Mouse (Mus musculus): ENCODE results near the gene Nt5c3b.

Gene Nt5c3b

DNA sequence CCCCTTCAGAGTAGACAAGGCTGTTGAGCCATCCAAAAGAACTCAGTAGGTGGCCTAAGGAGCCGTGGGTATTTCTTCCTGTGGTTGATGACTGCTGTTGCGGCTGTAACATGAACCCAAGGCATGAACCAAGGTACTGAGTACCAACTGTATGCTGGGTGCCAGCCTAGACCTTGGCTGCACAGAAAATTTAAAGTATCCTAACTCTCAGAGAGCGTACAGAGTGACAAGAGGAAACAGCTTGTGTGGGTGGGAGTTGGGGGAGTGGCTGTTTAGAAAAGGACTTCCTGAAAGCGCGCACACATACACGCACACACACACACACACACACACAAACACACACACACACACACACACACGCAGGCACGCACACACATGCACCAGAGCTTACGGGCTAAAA, 42.3 kb downstream of the Nt5c3b start:
- peak; percentile 53 to 60 for DNase-seq

DNA sequence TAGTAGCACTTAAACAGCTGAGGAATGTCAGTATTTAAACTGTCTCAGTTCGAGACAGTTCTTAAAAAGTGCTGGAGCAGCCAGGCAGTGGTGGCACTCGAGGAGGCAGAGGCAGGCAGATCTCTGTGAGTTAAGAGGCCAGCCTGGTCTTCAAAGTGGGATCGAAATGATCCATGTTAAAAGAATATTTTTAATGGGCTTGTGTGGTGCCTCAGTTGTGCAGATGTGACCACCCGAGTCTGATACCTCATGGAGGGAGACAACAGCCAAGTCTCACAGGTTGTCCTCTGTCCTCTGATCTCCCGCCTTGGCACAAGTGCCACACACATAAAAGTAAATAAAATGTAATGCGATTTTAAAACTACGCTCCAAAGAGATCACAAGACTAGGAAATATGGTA, 43.1 kb downstream of the Nt5c3b start:
- no peak for DNase-seq

DNA sequence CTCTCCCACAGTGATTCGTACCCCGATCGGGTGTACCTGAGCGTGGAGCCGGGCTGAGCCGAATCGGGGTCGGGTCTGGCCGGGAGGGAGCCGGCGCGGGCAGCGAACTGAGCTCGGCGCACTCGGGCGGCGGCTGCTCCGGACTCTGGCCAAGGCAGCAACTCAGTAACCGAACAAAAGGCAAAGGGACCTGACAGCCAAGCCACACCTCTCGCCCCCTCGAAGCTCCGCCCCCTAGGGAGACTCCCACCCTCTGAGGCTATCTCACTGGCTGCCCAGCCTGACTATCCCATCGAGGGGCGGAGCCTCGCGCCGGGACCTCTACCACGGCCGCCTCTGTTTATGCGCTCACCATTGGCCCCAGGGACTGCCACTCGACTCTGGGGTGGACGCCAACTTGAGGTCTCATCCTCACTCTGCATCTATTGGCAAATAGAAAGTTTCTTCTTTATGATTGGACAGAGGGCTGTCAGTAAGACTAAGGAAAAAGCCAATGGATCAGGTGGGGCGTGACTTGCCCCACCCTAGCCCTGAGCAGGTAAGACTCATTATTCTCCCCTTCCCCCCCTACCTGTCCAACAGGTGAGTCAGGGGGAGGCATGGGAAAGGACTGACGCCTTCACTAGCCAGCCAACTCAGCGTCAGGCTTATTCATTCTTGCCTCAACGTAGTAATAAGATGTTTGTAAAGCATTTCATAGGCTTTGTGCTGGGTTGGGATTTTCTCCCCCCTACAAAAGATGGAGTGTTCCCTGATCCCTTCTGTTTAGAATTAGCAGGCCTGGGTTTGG, 43.8 kb downstream of the Nt5c3b start, which contains the start of gene Jup:
Gene Jup, minus strand, starts transcription at position 164 of the 790 bp plus-strand sequence.
- DNase-seq = peak; percentile 97 to 98

DNA sequence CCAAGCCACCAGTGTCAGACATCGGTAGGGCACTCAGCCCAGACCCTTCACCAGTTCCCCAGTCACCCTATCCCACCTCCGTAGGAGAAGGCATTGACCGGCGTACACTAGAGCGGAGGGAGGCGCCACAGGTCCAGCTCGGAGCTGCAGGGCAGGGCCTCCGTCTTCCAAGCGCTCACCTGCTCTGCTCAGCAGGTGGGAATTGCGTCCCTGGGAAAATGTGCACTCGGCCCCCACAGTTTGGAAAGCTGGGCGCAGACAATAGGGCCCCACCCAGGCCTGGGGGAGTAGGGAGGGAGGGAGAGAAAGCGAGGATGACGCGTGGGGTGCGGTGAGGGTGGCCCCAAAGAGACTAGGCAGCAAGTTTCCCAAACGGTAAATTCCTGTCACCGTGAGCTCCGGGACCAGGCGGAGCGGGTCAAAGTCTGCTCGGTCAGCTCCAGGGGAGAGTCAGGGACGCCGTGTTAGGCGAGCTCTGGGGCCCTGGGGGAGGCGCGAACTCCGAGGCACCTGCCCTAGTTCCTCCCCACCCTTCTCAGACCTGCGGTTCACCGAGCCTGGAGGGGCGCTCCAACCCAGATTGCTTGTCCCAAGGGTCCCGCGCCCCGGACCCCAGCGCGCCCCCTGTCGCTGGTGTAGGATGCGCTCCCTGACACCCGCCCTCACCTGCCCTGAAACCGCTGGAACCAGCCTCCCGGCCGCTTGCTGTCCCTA, 44.6 kb downstream of the Nt5c3b start:
- DNase-seq = no peak

DNA sequence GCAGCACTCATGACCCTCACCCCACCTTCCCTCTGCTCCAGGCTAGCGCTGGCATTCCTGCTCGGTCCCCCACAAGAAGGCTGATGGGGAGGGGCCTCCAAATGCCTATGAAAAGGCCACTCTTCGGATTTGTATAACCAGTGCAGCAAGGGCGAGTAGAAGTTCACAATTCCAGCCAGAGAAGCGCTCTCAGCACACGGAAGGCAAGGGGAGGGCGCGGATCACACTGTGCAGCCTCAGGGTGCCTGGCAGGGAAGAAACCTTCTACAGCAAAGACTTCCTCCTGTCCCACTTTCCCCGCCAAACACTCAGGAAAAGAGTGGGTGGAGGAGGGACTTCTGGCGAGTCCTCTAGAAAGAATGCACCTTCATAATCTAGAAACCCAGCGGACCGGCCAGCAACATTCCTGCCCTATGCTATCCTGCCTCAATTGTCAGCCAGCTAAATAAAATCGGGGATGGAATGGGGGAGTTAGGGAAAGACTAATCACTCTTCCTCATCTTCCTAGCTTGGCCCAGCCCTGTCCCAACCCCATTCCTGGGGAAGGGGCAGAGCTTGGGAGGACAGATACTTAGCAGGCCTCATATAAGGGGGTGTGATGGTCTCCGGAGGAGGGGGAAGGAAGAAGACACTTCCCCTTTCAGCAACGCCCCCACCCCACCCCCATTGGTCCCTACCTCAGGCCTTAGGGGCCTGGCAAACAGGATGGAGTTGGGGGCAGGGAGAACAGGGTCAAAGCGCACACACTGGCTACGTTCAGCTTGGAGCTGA, 45.6 kb downstream of the Nt5c3b start:
- no peak for DNase-seq

DNA sequence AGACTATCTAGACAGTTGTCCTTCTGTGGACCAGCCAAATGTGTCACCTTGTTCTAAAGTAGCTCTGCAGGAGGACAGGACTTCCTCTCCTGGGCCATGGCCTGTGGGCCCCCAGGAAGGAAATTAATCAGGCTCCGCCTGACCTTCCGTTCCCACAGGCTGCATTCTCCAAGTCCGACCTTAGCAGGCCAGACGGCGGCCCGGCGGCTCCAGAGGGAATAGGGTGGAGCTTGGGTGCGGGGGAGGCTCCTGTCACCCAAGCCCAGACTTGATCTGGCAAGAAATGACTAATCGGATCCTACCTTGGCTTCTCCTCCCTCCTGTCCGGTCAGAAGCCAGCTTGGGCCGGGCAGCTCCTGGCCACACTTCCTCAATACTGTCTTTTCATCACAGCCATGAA, 46.4 kb downstream of the Nt5c3b start:
- DNase-seq = no peak

DNA sequence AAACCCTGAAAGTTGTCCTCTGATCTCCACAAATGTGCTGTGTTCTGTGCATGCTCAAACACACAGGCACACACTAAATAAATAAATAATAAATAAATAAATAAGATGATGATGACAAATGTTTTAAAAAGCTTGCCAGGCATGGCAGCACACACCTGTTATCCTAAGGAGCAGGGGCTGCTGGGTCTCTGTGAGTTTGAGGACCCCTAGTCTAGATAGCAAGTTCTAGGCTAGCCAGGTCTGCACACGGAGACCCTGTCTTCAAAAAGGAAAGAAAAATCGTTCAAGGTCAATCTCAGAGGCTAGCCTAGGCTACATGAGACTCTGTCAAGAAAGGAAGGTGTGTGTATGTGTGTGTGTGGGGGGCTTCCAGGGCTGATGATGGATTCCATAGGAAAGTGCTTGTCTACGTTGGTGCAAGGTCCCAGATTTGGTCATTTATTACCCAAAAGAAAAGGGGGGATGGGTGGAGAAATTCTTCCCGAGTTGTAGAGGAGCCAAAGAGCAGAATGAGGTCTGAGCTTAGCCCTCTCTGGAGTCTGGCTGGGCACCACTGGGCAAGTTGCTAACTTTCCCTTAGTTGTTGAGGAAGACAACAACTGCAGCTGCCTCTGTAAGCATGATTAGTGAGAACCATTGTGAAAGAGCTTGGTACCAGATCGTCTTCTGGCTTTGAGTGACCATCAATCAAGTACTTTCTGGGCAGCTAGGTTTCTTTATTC, 47.1 kb downstream of the Nt5c3b start:
- DNase-seq = no peak

DNA sequence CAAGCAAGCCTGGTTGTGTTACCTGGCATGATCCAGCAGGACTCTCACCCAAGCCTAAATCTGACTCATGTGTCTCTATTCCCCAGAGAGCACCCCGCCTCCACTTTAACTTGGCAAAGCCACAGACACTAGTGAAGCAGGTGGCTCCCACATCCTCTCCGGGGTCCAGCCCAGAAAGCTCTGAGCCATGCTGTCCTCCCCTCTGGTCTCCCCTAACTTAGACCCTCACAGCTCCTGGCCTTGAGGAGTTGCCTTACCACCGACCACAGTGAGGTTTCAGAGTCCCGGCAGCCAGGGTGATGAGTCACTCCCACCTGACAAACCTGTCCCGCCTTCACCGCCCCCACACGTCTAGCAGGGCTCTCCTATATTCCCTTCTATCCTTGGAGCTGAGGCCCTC, 47.9 kb downstream of the Nt5c3b start:
- DNase-seq = peak; percentile 41

DNA sequence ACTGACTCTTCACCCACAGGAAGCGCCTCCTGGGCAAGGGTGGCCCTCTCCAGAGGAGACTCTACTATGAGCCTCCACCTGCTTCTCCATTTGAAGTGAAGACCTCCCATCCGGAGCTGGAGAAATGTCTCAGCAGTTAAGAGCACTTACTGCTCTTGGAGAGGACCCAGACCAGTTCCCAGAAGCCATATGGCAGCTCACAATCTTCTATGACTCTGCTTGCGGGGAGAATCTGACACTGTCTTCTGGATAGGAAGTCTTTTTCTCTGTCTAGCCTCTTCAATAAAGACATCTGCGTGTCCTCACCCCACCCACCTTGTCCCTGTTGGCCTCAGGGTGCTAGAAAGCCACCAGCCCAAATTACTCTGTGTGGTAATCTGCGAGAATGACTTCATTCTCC, 48.6 kb downstream of the Nt5c3b start:
- DNase-seq = no peak

DNA sequence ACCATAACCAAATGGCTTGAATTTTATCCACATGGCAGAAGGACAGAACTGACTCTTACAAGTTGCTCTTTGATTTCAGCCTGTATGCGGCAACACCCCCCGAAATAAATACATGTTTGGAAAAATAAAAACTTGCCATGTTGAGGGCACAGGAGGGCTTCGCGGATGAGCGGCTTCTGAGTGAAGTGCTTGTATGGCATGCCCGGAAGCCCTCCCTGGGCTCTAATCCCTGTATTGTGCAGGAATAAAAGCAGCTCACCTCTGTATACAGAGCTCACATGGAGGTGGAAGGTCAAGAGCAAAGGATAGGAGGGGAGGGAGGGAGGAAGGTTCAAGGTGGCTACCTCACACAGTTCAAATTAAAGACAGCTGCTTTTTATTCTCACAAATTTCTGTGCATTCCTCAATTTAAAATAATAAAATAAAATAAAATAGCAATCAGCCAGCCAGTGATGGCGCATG, 49.7 kb downstream of the Nt5c3b start:
- no peak for DNase-seq

DNA sequence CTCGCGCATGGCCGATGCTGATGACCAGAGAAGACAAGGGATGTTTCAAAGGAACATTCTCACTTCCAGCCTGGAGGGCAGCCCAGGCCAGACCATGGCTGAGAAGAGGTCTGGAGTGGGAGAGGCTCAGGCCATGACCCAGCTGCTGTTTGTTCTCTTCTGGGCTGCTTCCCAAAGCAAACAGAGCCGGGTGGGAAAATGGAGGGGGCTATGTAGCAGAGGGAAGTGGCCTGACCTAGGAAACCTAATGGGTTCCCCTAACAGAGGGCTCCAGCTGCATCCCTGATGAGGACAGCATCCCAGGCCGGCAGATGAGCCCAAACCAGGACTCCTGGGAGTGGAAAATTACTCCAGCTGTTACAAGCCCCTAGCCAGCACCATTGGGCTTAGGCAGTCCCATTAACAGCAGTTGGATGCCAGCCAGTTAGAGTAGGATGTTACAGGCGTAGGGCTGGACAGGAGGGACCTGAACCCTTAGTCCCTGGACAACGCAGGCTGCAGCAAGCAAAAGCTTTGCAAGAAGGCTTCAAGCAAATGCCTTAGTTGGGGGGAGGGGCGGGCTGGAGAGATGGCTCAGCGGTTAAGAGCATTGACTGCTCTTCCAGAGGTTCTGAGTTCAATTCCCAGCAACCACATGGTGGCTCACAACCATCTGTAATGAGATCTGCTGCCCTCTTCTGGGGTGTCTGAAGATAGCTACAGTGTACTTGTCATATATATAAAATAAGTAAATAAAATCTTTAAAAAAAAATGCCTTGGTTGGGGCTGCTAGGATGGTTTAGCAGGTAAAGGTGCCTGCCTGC, 50.3 kb downstream of the Nt5c3b start:
- no peak for DNase-seq

DNA sequence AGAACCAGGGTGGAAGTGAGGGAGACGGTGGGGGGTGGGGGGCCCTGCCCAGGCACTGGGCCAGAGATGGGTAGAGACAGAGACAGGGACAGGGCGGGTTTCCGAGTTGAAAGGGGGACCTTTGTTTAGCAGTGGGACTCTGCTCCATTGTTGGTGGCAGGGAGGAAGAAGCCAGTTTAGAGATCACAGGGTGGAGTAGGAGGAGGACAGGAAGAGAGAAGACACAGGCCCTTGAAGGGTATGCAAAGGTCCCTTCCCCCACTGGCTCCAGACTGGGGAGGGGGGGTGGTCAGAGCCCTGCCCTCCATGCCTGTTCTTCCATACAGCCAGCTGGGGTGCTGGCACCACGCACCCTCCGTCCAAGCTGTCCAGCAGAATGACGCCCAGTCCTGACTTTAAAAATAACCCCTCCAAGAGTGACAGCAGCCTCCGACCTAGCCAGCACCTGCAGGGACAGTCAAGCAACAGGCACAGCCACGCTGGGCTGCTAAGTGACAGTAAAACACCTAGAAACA, 51.6 kb downstream of the Nt5c3b start:
- DNase-seq = no peak

DNA sequence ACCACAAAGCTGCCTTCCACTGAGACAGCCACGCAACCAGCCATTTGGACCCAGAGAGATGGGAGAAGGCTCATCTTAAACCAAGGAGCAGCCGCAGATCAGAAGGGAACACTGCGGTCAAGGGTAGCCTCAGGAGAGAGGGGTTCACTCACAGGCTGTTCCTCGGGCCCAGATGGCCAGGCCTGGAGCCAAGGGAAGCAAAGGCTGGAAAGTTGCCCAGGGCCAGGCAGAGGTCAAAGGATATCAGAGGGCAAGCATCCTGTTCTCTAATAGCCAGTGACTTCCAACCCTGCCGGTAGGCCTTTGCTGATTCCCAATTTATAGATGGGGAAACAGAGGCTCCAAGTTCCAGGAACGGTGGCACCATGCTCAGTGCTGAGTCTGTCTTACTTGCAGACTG, 53.0 kb downstream of the Nt5c3b start:
- no peak for DNase-seq

DNA sequence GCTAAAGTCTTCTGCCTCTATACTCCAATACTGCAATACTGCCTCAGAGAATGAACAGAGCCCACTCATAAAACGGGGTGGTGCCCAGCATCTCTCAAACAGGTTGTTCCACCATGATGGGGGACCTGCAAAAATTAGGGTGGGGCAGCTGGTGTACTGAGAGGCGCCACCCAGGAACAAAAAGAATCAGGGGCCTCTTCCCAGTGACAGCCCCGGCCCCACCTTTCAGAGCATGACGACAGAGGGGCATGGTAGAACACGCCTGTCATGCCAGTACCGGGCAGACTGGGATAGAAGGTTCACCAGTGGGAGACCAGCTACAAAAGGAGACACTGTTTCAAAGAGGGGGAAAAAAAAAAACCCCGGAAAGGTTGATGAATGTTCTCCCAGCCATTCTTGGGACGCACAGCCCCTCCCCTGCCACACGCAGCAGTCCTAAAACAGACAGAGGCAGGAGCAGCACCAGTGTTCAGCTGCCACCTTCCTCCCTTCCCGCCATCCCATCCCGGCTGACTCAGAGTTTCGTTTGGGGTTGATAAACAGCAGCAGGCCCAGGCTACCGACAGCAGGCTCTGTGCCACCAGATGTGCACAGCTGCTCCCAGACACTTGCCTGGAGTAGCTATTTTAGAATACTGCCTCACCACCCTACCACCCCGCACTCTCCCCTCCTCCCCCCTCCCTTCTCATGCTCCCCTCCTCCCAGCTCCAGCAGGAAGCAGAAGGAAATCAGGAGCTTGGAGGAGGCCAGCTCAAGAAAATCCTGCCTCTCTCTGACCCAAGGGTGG, 53.8 kb downstream of the Nt5c3b start:
- DNase-seq = no peak

DNA sequence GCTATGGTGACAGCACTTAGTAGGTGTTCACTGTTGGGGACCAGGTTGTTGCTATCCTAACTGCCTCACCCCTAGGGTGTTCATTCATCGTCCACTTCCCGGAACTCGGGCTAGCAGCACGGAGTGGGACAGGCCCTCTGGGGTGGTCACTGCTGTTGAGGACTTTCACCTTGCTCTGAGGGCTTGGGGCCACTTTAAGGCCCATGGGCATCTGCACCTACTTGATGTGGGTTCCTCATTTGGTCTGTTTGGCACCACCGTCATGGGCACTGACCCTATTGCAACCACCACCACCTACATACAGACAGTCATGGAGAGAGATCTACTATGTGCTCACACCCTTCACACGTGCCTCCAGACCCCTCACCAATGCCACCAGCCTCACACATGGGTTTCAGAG, 54.5 kb downstream of the Nt5c3b start:
- no peak for DNase-seq

DNA sequence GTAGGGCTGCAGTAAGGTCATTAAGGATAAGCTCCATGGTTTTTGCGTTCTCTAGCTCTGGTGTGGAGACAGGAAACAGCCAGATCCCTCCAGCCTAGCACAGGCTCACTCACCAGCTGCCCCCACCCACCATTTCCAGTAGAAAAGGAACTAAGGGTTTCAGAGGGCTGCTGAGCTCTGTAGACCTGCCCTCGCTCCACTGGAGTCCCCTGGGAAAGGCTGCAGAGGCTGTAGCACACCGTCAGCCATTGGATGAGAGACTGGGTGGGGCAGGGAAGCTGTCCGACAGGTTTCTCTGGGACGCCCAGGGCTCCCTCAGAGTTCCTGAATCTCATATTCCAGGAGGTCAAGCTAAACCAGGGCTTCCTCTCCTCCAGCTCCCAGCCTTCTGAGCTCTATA, 55.0 kb downstream of the Nt5c3b start:
- peak in 1 of 2 experiments; percentile 24 for DNase-seq

DNA sequence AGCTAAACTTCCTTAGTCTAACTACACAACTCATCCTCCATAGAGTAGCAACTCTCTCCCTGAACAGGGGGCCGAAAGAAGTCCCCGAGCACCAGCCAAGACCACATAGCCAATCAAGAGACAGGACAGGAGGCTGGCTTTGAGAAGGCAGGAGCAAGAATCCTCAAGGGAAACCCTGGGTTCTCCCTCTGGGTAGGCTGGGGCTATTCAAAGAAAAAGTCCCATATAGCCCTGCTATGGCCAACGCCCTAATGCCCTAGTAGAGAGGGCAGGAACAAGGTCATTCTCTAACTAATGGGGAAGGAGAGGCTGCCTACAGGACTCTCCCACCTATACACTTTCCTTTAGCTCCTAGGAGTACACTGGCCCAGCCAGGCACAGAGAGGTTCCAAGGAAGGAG, 56.6 kb downstream of the Nt5c3b start:
- DNase-seq = no peak

DNA sequence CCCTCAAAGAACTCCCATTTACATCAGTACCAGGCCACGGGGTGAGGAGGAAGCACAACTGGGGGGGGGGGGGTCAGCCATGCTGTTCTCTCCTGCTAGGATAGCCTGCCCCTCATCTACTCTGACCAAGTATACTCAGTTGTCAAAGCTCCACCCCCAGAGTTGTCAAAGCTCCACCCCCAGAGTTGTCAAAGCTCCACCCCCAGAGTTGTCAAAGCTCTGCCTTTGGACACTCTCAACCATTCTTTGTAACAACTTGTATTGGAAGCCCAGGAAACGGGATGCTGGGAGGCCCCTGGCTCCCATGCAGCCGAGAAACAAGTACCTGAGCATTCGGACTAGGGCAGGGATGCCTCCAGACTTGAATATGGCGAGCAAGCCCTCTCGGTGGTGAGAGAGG, 58.9 kb downstream of the Nt5c3b start:
- no peak for DNase-seq

DNA sequence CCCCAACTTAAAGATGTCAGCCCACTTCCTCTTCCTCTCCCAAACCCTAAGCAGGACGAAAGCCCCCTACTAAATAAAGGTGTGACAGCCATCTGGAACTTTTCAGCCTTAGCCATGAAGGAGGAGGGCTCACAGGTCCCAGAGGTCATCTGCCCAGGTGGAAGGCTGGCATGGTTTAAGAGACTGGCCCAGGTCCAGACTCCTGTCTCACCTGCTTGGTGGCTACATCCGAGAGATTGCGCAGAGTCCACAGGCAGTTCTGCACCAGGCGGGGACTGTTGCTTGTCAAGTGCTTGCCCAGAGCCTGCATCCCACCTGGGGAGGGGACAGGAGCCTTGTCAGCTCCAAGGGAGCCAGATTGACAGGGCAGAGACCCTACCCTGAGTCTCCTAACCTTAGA, 62.3 kb downstream of the Nt5c3b start:
- no peak for DNase-seq

DNA sequence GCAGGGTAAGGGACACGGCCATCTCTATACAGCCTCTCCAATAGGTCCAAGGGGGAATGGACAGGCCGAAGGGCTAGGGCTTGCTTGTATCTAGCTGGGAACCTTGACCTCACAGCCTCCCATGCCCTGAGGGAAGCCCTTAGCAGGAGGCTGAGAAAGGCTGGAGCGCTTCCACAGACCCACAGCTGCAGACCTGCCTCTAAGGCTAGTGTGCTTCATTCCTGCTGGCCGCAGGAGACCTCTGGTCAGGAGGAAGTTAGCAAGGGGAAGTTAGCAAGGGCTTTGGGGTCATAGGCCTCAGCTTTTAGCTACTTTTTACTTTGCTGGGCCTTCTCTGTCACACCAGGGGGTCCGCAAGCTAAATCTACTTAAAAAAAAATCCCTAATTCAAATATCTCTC, 63.2 kb downstream of the Nt5c3b start:
- DNase-seq = no peak

DNA sequence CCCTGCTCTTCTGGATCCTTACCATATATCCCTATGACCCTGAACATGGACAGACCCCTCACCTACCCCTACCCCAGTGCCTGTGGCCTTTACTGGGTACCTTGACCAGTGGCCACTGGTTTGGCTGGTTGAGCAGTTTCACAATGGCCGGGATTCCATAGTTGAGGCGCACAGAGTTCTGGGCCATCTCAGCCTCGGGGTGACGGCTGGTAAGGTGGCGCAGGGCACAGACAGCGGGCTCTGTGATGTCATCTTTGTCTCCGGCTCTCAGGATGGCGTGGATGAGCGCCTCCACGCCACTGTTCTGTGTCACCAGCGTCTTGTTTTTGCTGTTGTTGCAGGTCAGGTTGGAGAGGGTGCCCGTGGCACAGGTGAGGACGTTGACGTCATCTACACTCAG, 63.6 kb downstream of the Nt5c3b start:
- DNase-seq = no peak
